Mouse (Mus musculus) CD4-positive, CD25-positive, alpha-beta regulatory T cell, adult 4 months (primary cell): ENCODE data around the gene Lbh. TPM values are rescaled to one million over a fixed set of nuclear protein-coding genes. Genes with fewer than 3 reads are reported as not detected.

Experiments
- ATAC-seq: one replicate; pipeline ENCODE4 v1.8.0; 2017
- polyA plus RNA-seq, 2 experiments: library from polyadenylated mRNA; unstranded; fragments of 100-300 nt; shearing (Covaris generic); gene quantifications; one replicate each; pipeline ENCODE4 v1.2.1; 2017

Lbh gene
- polyA plus RNA-seq, 2 experiments from 2014 or later, result 22.7 to 38.5 TPM

DNA sequence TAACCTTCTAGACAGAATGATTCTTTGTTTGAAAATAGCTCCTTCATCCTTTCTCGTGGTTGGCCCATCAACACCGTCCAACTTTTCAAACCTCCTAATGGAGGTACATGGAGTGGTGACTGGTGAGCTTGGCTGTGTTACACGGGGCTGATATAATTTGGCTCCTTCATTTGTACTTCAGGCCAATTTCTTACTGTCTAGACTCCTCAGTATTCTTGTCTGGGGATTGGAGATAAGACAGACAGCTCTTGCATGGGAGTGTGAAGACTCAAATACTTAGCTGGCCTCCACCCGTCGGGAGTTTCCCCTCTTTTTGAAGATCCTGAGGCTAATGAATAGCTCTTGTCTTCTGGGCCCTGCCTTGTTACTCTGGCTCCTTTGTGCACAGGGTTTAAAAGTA lies 26.3 kb downstream of the Lbh start:
- no peak for ATAC-seq

GRCm38 (mm10) chr17:72947111-72947859 lies 29.2 kb downstream of the Lbh start:
- ATAC-seq, result no peak

GRCm38 (mm10) chr17:72948119-72948518 lies 30.0 kb downstream of the Lbh start:
- ATAC-seq, result peak; percentile 52

DNA sequence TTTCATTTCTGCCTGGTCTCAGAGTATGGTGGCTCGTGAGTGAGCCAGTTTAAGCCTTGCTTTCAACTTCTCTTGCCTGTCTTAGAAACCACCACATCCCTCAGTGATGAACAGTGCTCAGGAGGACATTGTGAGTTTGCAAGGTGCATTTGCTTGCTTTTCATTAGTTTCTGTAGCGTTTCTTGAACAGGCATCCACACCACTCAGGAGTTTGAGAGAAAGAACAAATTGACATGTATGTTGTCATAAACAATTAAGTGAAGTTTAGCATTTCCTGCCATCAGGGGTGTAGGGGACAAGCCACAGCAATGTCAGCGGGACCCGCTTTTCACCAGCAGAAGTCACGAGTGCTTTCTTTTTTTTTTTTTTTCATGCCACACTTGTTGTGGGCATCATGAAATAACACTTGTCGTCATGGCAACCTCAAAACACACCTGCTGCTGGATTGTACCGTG lies 31.2 kb downstream of the Lbh start:
- ATAC-seq, result peak; percentile 74

DNA sequence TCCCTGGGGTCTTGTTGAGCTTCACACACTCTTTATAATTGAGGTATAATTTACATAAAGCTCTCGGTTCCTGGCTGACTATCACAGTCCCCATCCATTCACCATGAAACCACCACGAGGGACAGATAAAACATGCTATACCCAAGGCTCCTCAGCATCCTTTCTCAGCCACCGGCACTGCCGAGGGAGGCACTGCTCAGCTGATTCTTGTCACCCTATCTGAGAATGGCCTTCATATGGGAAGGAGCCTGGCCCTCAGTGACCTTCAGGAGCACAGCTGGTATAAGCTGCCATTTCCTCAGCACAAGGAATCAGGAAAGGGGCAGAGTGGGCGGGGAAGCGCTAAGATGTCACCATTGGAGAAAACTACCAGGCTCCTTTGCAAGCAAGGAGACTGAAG lies 33.2 kb downstream of the Lbh start:
- ATAC-seq, result no peak

- ATAC-seq, result no peak
Observed at GRCm38 (mm10) chr17:72953811-72954685, 35.9 kb downstream of the Lbh start.

DNA sequence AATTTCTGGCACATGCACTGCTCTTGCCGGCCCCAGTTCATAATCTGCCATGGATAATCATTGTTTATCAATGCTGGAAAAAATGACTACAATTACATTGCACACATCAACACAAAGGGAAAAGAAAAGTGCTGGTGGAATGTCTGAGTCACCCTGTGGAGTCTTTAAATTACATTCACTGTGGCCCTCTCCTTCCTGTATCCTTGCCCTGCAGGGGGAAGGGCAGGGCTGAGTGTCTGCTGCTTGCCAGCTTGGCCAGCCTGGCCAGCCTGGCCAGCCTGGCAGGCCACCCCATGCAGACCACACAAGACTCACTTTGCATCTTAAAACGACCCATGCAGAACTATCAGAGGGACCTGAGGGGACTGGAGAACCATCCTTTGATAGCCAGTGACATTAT lies 37.4 kb downstream of the Lbh start:
- ATAC-seq, result peak; percentile 79

DNA sequence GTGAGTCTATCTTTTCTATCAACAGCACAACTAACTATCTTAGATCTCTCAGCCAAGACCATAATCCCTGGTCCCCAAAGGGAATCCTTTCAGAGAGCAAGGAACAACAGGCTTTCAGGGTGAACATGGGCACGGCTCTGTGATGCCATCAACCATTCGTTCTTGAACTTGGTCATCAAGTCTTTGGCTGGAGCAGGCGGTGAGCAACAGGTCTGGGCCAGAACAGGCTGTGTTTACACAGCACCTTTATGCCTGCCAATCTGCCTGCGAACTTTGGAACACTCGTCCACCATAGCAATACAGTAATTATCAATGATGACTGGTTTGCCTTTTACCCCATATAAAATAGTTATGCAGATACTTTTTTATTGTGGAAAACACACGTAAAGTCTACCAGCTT lies 38.9 kb downstream of the Lbh start:
- no peak for ATAC-seq

GRCm38 (mm10) chr17:72958886-72959285 lies 40.8 kb downstream of the Lbh start:
- no peak for ATAC-seq

DNA sequence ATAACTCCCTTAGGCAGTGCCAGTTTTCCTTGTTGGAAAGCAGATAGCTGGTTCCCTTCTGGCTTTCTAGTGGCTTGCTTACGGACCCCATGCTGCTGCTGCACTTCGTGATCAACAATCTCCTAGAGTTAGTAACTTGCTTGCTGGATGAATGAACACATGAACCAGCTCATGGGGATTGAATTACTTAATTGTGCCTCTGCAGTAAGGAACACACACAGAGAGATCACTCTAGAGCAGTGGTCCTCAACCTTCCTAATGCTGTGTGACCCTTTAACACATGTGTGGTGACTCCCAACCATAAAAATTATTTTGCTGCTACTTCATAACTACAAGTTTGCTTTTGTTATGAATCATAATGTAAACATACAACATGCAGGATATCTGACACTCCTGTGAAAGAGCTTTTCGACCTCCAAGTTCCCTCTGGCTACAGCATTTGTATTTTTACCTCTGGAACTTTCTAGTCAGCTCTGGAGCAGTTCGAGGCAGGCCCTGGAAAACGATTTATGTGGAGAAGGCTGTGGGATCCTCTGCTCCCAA lies 41.5 kb downstream of the Lbh start:
- ATAC-seq, result no peak

DNA sequence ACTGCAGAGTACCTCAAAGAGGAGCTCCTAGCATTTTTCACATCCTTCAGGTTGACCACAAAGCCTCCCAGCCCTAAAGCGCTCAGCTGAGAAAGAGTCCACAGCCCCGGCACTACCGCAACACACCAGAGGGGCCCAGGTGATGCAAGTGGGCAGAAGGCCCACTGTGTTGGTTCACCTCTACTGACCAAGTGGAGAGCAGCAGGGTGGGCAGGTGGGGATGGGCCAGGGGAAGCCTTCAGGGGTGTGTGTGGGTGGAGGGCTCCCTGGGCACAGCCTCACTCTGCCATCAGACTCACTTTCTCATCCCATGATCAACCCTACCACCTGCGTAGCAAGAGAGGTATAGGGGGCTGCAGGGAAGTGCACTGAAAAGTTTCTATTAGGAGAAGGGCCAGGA lies 42.1 kb downstream of the Lbh start:
- no peak for ATAC-seq

DNA sequence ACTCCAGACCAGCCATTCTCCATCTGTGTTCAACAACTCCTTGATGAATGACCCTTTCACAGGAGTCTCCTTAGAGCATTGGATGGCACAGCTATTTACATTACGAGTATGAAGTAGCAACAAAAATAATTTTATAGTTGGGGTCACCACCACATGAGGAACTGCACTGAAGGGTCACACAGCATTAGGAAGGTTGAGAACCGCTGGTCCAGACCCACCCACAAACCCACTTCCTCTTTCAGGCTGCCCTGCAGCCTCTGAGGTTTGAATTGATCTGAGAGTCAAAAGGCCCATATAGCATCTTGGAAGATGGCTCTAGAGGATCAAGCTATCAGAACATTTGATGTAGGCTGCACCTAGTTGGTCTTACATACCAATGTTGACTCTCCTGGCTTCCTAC lies 42.8 kb downstream of the Lbh start:
- ATAC-seq, result peak; percentile 33

DNA sequence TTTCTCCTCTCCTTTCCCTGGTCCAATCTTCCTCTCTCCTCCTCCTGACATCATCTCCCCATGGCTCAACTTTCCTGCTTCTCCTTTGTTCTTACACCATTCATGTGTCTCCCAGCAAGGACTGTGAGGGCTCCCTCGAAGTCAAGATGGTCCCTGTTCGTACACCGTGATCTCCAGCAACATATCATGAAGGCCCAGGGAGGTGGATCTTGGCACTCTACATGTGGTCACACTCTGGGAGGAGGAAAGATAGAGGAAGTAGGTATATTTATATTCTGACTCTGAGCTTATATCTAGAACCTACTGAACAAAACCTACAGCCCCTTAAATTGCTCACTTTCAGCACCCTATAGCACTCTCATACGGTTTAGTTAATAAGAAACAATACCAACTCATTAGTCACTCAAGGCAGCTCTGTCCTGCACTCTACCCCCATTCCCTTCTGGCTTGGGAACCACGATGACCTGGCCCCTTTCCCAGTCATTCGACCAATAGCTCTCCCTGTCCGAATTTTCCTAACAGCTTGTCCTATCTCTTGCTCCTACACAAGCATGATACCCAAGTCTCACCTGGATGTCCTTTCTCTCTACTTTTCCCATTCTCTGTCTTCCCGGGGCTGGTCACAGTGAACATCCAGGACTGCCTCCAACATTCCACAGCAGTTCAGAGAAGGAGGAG lies 44.0 kb downstream of the Lbh start:
- no peak for ATAC-seq

DNA sequence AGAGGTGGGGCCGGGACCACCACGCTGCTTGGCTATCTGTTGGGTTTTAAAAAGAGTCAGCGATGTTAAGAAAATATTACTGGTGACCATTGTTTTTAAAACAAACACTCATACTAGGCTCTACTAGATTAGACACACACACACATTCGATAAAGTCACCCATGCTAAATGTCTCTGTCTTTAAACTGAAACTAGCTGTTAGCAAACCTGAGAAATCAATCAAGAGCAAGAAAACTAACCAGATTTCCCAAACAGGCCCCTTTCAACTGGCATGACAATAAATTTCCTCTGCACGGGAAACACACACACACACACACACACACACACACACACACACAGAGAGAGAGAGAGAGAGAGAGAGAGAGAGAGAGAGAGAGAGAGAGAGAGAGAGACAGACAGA lies 47.6 kb downstream of the Lbh start:
- ATAC-seq, result no peak

DNA sequence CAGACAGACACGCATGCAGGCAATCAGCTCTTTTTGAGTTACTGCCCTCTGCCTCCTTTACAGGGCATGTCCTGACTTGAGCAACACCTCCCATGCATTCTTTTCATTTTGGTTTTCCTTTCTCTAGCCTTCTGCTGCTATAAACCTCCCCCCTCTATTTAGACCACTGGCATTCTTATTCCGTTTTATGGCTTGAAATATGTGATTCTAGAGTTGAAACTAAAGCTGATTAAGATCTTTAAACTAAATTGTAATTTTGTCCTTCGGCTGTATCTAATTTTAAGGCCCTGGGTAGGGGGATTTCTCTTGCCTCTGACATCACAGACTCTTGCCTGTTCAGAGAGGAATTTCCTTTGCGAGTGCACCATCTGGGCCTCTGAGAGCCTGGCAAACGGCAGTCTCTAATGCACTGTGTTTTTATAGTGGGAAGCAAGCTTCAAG lies 48.0 kb downstream of the Lbh start:
- peak; percentile 58 for ATAC-seq

DNA sequence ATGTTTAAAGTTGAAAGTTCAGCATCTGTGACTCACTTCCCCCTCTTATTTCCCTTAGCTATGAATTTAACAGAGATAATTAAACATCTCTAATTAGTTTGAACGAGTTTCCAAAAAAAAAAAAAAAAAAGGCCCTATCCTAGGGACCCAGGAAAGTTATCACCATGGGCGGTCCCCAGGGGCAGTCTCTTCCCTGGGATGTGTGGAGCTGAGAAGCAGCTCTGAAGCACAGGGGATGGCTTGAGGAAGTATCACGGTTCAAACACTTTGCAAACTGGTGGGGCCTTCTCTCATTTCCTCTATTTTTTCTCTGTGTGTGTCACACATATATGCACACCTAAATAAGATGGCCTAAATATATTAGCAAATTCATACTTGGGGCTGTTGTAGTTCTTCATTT lies 48.8 kb downstream of the Lbh start:
- peak; percentile 33 for ATAC-seq

- ATAC-seq, result peak; percentile 45
Observed at GRCm38 (mm10) chr17:72967371-72968175, 49.5 kb downstream of the Lbh start.

DNA sequence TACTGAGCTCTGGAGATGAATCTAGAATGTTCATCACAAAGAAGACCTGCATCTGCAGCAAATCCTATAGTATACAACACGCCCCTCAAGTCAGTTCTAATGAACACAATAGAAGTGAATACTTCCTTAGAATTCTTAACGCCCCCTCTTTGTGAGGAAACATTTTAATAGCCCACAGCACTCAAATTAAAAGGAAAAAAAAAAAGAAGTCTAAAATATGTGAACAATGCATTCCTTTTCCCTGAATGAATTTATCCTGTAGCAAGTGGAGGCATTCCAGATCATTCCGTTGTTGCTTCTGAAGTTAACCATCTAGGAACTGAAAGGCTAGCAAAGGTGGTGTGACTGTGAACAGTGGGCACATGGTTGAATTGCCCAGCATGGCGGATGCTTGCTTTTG lies 50.6 kb downstream of the Lbh start:
- no peak for ATAC-seq

DNA sequence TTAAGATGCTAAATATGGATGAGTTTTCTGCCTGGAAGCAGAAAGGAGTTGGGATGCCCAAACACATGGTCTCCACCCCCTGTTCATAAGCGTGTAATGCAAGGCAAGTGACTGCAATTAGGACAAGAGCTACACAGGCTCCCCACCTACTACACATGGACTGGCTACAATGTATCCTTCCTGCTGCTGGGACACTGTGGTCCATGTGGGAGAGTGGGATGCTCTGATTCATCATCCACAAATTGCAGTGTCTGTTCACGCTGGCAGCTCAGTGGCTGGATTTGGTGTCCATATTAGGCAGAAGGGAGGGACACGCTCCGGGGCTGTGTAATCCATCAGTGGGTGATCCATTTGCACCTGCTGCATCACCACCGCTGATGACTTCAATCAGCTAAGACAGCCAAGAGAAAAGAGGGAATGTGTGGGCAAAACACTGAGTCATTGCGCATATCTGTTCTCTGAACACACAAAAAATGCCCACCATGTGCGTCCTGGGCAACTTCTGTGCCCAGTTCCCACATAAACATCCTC lies 52.6 kb downstream of the Lbh start:
- ATAC-seq, result no peak

- no peak for ATAC-seq
Observed at GRCm38 (mm10) chr17:72973041-72973440, 54.9 kb downstream of the Lbh start.
